Mouse (Mus musculus) lung, embryonic 16.5 days (tissue): ENCODE measurements at regions not wholly inside any gene's neighbourhood (a gene's known extent, or its start where the extent isn't known, plus 50 kb on each side); places are given as distances from the start of the nearest gene placed in this dataset.
"Not testable (repeated sequence)": the region's sequence is repeated elsewhere in the genome, so short reads cannot be mapped to it uniquely, and the experiment has no call there.

Experiments used
- ATAC-seq: fragments of 200-750 bp; cut with Nextera tagmentation; 2 replicates; pipeline ENCODE4 v1.8.0; 2017; ENCODE audit warnings: low read depth, mild to moderate bottlenecking, moderate library complexity
- H3K27ac ChIP-seq: fragments of 300-500 bp; sonication (generic); 2 replicates; pipeline ENCODE4 v1.5.1; 2014; ENCODE audit warnings: mild to moderate bottlenecking, control low read depth, low read length
- H3K27me3 ChIP-seq: fragments of 300-500 bp; sonication (generic); 2 replicates; pipeline ENCODE4 v1.6.1; 2014; ENCODE audit warnings: low read depth, low read length, mixed read lengths; ENCODE audit not compliant: control insufficient read depth, insufficient read depth
- H3K36me3 ChIP-seq: fragments of 300-500 bp; sonication (generic); 2 replicates; pipeline ENCODE4 v1.6.1; 2014; ENCODE audit warnings: low read length; ENCODE audit not compliant: control insufficient read depth, insufficient read depth
- H3K4me1 ChIP-seq: fragments of 300-500 bp; sonication (generic); replicated peaks from 2 replicates; pipeline ENCODE4 v1.6.1; 2014; ENCODE audit warnings: low read length, mixed read lengths; ENCODE audit not compliant: control insufficient read depth, insufficient read depth
- H3K4me2 ChIP-seq: fragments of 300-500 bp; sonication (generic); 2 replicates; pipeline ENCODE4 v1.6.1; 2014; ENCODE audit warnings: low read depth, low read length, control low read depth
- H3K4me3 ChIP-seq: fragments of 300-500 bp; sonication (generic); 2 replicates; pipeline ENCODE4 v1.5.1; 2014; ENCODE audit warnings: mild to moderate bottlenecking, low read length, control low read depth
- H3K9ac ChIP-seq: fragments of 300-500 bp; sonication (generic); 2 replicates; pipeline ENCODE4 v1.6.1; 2014; ENCODE audit warnings: low read length, control low read depth
- H3K9me3 ChIP-seq: fragments of 300-500 bp; sonication (generic); 2 replicates; pipeline ENCODE4 v1.6.1; 2016; ENCODE audit warnings: low read length; ENCODE audit not compliant: control insufficient read depth
- WGBS: fragments of 180-500 bp; shearing (Covaris S2); extraction: QIAGEN DNeasy Blood & Tissue Kit; methylation state at CpG from one replicate; pipeline ENCODE4 v1.1.7; 2014; 5-methylcytosine and 5-hydroxymethylcytosine counted together

- H3K4me3 ChIP-seq: no peak overlapping the region
- no peak overlapping the region for H3K27ac ChIP-seq
- 0 out of 2 replicates have a peak, but pooled peaks cover 2% of the 10 kb centered on the region for H3K4me1 ChIP-seq
- H3K4me2 ChIP-seq: no peak overlapping the region
- no peaks in the 10 kb centered on the region for H3K36me3 ChIP-seq
- no peak for ATAC-seq
- no peak overlapping the region for H3K9ac ChIP-seq
- no peaks in the 10 kb centered on the region for H3K9me3 ChIP-seq
- no peaks in the 10 kb centered on the region for H3K27me3 ChIP-seq
Observed at GRCm38 (mm10) chr14:74255000-74255399, 385.6 kb upstream of the Htr2a start.

- no peak overlapping the region for H3K4me2 ChIP-seq
- H3K27me3 ChIP-seq: no peaks in the 10 kb centered on the region
- no peak overlapping the region for H3K4me3 ChIP-seq
- H3K27ac ChIP-seq: no peak overlapping the region
- no peaks in the 10 kb centered on the region for H3K36me3 ChIP-seq
- no peak overlapping the region for H3K9ac ChIP-seq
- no peaks in the 10 kb centered on the region for H3K4me1 ChIP-seq
- H3K9me3 ChIP-seq: no peaks in the 10 kb centered on the region
- ATAC-seq: no peak
Observed at GRCm38 (mm10) chr14:74259437-74259836, 381.2 kb upstream of the Htr2a start.

GRCm38 (mm10) chr14:74267086-74267485 is 373.6 kb upstream of the Htr2a start:
- no peak for ATAC-seq

GRCm38 (mm10) chr14:74294560-74294959 is 346.1 kb upstream of the Htr2a start:
- Histone ChIP-seq H3K36me3 (no peaks in the 10 kb centered on the region), H3K4me3 (no peak overlapping the region), H3K27ac (no peak overlapping the region), H3K4me1 (no peaks in the 10 kb centered on the region), H3K9ac (no peak overlapping the region), H3K4me2 (no peak overlapping the region), H3K9me3 (no peaks in the 10 kb centered on the region), H3K27me3 (no peaks in the 10 kb centered on the region)
- 49% methylated on average over 3 of the region's 3 CpGs for WGBS
- ATAC-seq: no peak

More at GRCm38 (mm10) chr14:74267086-74267485, 373.6 kb upstream of the Htr2a start:
- Histone ChIP-seq H3K9ac (no peak overlapping the region), H3K4me3 (no peak overlapping the region), H3K27me3 (no peaks in the 10 kb centered on the region), H3K27ac (no peak overlapping the region), H3K9me3 (no peaks in the 10 kb centered on the region), H3K36me3 (no peaks in the 10 kb centered on the region), H3K4me1 (no peaks in the 10 kb centered on the region), H3K4me2 (no peak overlapping the region)
- WGBS: 73% methylated on average over 1 of the region's 1 CpGs

GRCm38 (mm10) chr14:74304483-74304882 is 336.2 kb upstream of the Htr2a start:
- Histone ChIP-seq H3K9me3 (no peaks in the 10 kb centered on the region), H3K4me2 (no peak overlapping the region), H3K36me3 (no peaks in the 10 kb centered on the region), H3K27me3 (no peaks in the 10 kb centered on the region), H3K4me1 (no peaks in the 10 kb centered on the region), H3K4me3 (no peak overlapping the region), H3K9ac (no peak overlapping the region), H3K27ac (no peak overlapping the region)
- WGBS: 83% methylated on average over 3 of the region's 3 CpGs
- no peak for ATAC-seq

GRCm38 (mm10) chr14:74306717-74307307 is 333.8 kb upstream of the Htr2a start:
- no peak overlapping the region for H3K27ac ChIP-seq
- no peaks in the 10 kb centered on the region for H3K36me3 ChIP-seq
- 78% methylated on average over 16 of the region's 16 CpGs for whole genome bisulfite sequencing
- ATAC-seq: no peak
- no peak overlapping the region for H3K4me3 ChIP-seq
- no peaks in the 10 kb centered on the region for H3K9me3 ChIP-seq
- H3K9ac ChIP-seq: no peak overlapping the region
- H3K27me3 ChIP-seq: no peaks in the 10 kb centered on the region
- no peak overlapping the region for H3K4me2 ChIP-seq
- no peaks in the 10 kb centered on the region for H3K4me1 ChIP-seq

GRCm38 (mm10) chr14:74309451-74309850 is 331.2 kb upstream of the Htr2a start:
- H3K4me1 ChIP-seq, H3K4me3 ChIP-seq, H3K9me3 ChIP-seq, H3K36me3 ChIP-seq, ATAC-seq, H3K27ac ChIP-seq, H3K4me2 ChIP-seq, H3K9ac ChIP-seq, H3K27me3 ChIP-seq: not testable (repeated sequence)
- WGBS: 65% methylated on average over 2 of the region's 2 CpGs

- Histone ChIP-seq H3K27ac (no peak overlapping the region), H3K4me3 (no peak overlapping the region), H3K9me3 (no peaks in the 10 kb centered on the region), H3K27me3 (no peaks in the 10 kb centered on the region), H3K4me2 (no peak overlapping the region), H3K4me1 (no peaks in the 10 kb centered on the region), H3K9ac (no peak overlapping the region), H3K36me3 (no peaks in the 10 kb centered on the region)
- ATAC-seq: no peak
- WGBS: 35% methylated on average over 1 of the region's 1 CpGs
Observed at GRCm38 (mm10) chr14:74327291-74327690, 313.3 kb upstream of the Htr2a start.

GRCm38 (mm10) chr14:74350751-74351150 is 289.9 kb upstream of the Htr2a start:
- no peak for ATAC-seq
- H3K9ac ChIP-seq: no peak overlapping the region
- no peak overlapping the region for H3K4me3 ChIP-seq
- no peaks in the 10 kb centered on the region for H3K4me1 ChIP-seq
- H3K36me3 ChIP-seq: no peaks in the 10 kb centered on the region
- H3K27me3 ChIP-seq: no peaks in the 10 kb centered on the region
- no peak overlapping the region for H3K27ac ChIP-seq
- H3K4me2 ChIP-seq: no peak overlapping the region
- H3K9me3 ChIP-seq: no peaks in the 10 kb centered on the region

GRCm38 (mm10) chr14:74352286-74352685 is 288.4 kb upstream of the Htr2a start:
- H3K4me2 ChIP-seq: no peak overlapping the region
- 38% methylated on average over 1 of the region's 1 CpGs for WGBS
- H3K9me3 ChIP-seq: no peaks in the 10 kb centered on the region
- H3K9ac ChIP-seq: no peak overlapping the region
- H3K4me1 ChIP-seq: no peaks in the 10 kb centered on the region
- no peaks in the 10 kb centered on the region for H3K36me3 ChIP-seq
- H3K27ac ChIP-seq: no peak overlapping the region
- H3K27me3 ChIP-seq: no peaks in the 10 kb centered on the region
- ATAC-seq: no peak
- no peak overlapping the region for H3K4me3 ChIP-seq
